Mouse (Mus musculus): ENCODE measurements around the gene Med27. TPM values are rescaled to one million over a fixed set of nuclear protein-coding genes. Genes with fewer than 3 reads are reported as not detected.

Med27 gene
- 10 to 100 TPM; 26.5 to 28.2 TPM for total RNA-seq (2021)
- long read RNA-seq, experiment 1, transcript Med27-201 (8 exons, 1,254 nt), result major isoform, 6 of 7 reads
- long read RNA-seq, experiment 1, partial matches to known transcripts, result 1 of 7 reads
- long read RNA-seq, experiment 1, other reads (novel, unspliced or antisense), result 0 of 7 reads
- long read RNA-seq, experiment 2, transcript Med27-201 (8 exons, 1,254 nt), result major isoform, 22 of 23 reads
- long read RNA-seq, experiment 2, partial matches to known transcripts, result 0 of 23 reads
- long read RNA-seq, experiment 2, other reads (novel, unspliced or antisense), result 1 of 23 reads

DNA sequence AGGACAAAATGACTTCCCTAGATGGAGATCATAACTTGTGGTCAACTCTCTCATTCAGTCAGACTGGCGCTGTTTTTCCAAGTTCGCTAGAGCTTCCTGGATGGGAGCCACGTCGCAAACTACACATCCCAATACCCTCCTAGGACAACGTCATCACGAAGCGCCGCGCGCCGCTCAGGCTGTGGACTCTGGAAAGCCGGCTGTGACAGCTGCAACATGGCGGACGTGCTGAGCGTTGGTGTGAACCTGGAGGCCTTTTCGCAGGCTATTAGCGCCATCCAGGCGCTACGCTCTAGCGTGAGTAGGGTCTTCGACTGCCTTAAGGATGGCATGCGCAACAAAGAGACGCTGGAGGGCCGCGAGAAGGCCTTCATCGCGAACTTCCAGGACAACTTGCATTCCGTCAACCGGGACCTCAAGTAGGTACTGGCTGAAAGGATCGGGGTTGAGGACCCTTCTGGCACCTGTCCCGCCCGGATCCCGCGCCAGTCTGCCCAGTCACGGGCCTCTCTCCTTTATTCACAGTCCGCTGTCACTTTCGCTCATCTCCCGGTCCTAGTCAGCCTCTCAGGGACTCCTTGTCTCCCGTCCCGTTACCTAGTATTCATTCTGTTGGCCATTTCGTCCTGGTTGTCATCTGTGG, at the start of gene Med27:
Med27 (plus strand) TSS at position 191 of the 643 bp plus-strand sequence.
- peak; percentile 94 to 95 for DNase-seq (ENCODE audit: low spot score in 2 of 2)

DNA sequence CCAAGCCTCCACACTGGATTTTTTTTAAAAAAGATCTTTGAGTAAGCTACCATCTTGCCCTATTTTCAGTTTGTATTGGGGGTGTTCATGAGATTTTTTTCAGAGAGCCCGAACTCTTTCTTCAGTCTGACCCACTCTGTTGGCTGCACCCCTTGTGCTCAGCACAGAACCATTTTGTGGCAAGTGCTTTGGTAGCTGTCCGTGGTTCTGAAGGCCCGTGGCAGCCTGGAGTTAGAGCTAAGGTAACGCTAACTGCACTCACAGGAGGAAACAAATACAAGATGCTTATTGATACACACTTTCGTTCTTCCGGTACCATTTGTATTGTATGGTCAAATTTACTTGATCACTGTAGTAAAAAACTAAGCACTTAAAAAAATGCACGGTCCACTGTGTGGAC, 36.7 kb upstream of the Med27 start:
- peak; percentile 18 to 23 for DNase-seq (ENCODE audit: low spot score in 2 of 2)

DNA sequence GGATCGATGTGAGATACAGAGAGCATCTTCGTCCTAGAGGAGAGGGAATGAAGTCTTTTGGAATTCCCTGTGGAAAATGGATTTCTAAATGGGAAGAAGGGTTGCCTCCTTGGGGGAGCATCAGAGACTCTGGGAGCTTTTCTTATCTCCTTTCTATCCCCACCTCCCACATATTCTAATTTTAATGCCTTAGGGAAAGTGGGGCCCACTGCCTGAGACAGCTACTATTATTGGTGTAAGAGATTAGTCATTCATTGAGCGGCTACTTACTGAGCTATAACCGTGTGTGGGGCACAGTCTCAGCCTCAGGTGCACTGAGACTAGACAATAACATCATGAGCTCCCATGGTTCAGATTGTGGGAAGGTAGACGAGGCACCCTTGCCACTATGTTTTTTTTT, 34.6 kb upstream of the Med27 start:
- no peak for DNase-seq (ENCODE audit: low spot score in 2 of 2)

DNA sequence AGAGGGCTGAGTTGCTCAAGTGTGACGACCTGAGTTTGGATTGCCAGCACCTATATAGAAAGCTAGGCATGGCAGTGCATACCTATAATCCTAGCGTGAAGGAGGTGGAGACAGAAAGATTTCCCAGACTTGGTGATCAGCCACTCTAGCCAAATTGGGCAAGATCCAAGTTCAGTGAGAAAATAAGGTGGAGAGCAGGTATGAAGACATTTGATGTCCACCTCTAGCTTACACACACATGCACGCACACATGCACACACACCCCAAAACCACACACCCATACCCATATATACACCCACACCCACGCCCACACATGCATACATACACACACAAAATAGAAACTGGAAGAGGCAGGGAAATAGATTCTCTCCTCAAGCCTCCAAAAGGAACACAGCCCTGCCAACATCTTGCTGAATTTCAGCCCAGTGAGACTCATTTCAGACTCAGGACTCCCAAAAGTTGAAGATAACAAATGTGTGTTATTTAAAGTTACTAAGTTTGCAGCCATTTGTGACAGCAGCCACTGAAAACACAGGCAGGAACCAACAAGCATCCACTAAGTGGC, 28.6 kb upstream of the Med27 start:
- DNase-seq (ENCODE audit: low spot score in 2 of 2), result no peak

GRCm38 (mm10) chr2:29318596-29318995, 28.0 kb upstream of the Med27 start:
- peak in 1 of 2 experiments; percentile 8 for DNase-seq (ENCODE audit: low spot score in 2 of 2)

- no peak for DNase-seq (ENCODE audit: low spot score in 2 of 2)
These were observed 26.3 kb upstream of the Med27 start for GRCm38 (mm10) chr2:29320229-29320751.

DNA sequence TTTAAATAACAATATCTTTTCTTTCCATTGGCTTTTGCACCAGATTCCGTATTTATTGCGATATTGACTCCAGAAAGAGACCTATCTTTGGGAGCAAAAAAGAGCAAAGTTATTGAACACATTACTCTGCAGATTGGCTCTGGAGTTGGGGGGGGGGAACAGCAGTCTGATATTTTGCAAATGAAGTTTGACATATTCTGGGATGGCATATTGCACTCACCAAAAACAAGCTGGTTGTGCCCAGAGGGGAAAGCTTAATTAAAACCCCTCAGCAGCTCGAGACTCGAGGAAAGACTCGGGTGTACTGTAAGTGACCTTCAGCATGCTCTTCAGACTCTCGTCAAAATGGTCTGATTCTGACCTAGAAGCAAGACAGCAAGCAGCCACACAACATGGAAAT, 25.8 kb upstream of the Med27 start:
- DNase-seq (ENCODE audit: low spot score in 2 of 2), result no peak

DNA sequence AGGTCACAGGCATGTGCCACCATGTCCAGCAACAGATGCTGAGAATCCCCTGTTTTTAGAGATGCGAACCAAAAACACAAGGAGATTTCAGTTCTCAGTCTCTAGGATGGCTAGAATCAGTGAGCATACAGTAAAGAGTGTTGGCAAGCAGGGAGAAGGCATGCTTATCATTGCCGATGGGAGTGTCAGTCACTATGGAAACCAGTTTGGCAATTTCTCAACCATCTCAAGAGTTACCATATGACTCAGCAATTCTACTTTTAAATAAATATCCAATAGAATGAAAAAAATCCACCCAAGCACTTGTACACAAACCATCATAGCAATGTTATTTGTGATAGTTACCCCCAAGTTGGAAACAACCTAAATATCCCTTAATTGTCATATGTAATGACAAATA, 22.2 kb upstream of the Med27 start:
- DNase-seq (ENCODE audit: low spot score in 2 of 2), result no peak

DNA sequence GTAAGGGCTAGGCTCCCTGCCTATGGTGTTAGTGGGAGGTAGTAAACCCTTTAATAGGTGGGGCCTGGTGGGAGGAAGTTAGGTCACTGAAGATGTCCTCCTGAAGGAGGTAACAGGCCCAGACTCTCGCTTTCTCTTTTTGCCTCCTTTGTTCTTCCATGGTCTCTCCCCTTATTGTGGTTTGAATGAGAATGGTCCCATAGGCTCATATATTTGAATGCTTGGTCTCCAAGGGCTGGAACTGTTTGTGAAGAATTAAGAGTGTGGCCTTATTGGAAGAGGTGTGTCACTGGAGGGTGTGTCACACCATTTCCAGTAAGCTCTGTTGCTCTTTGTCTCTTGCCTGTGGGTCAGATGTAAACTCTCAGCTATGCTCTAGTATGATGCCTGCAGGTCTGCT, 16.1 kb upstream of the Med27 start:
- DNase-seq (ENCODE audit: low spot score in 2 of 2), result no peak

- no peak for DNase-seq (ENCODE audit: low spot score in 2 of 2)
These were observed 8.2 kb upstream of the Med27 start for GRCm38 (mm10) chr2:29338396-29338795.

DNA sequence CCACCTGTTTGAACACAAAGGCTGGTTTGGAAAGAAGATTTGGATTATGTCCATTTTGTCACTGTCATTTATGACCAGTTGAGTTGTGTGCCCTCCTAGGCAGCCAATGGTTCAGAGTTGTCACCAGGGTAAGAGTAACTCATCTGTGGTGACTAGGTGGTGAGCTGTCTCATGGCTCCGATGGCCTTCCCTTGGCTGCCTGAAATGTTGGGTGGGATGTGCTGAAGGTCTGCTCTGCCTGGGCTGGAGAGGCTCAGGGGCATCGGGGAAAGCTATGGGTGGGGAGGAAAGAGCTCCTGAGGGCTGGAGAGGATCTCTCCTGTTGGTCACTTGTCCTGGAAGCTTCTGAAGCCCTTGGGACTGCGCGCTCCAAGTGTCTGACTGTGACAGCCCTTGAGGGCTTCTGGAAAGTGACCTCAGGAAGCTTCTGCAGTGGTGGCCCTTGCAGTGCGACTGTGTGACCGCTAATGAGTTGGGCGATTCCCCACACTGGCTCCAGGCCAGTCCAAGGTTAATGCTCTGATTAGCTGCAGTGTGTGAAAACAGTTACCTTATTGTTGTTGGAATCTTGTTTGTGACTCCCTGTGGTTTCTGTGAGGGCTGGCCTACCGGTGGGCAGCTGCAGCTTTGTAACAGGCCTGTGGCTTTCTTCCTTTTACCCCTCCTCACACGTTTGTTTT, 12.2 kb downstream of the Med27 start:
- DNase-seq (ENCODE audit: low spot score in 2 of 2), result no peak

- peak in 1 of 2 experiments; percentile 14 for DNase-seq (ENCODE audit: low spot score in 2 of 2)
These were observed 14.3 kb downstream of the Med27 start for GRCm38 (mm10) chr2:29360956-29361355.

DNA sequence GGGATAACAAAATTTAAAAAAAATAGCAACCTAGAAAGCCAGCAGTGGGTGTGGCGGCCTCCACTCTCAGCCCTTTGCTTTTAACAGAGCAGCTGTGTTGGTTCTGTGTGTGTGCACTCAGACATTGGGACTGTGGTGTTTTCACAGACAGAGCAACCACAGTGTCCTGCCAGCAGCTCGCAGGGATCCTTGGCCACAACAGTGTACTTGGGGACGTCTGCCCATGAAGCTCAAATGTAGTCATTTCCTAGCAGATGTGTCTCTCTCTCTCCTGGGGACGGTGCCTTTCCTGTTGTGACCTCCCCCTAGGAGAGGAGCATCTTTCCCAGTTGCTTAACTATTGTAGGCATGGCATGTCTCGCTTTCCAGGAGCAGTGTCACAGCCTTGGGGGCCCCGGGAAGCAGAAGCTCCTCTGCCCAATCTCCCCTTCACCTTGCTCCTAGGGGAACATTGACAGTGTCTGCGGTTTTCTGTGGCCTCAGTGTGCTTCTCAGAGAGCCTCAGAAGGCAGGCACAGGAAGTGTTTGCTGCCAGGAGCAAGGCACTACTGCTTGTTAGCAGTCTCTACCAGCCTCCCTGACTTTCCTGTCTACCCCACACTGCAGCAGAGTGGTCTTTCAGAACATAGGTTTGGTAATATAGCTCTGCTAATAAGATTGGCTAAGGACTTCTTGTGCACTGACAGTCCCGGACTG, 18.5 kb downstream of the Med27 start:
- DNase-seq (ENCODE audit: low spot score in 2 of 2), result no peak

- no peak for DNase-seq (ENCODE audit: low spot score in 2 of 2)
These were observed 22.1 kb downstream of the Med27 start for GRCm38 (mm10) chr2:29368730-29369129.

- no peak for DNase-seq (ENCODE audit: low spot score in 2 of 2)
These were observed 25.6 kb downstream of the Med27 start for GRCm38 (mm10) chr2:29372176-29372575.

GRCm38 (mm10) chr2:29381683-29382082, 35.1 kb downstream of the Med27 start:
- no peak for DNase-seq (ENCODE audit: low spot score in 2 of 2)

- DNase-seq (ENCODE audit: low spot score in 2 of 2), result no peak
These were observed 36.0 kb downstream of the Med27 start for GRCm38 (mm10) chr2:29382583-29382982.

DNA sequence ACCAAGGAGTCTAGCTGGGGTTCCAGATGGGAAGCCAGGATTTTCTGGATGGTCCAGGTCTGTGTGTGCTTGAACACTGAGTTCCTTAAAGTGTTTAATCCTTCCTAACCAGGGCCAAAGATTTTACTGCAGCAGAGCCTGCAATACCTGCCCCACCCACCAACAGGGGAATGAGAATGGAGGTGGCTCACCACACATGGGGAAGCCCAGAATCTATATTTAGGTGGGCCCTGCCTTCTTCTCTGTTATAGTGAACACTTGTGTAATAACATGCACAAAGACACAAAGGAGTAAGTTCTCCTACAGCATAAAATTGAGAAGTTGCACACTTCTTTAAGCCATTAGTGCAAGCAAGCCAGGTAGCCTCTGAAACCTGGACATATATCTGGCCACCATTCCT, 36.5 kb downstream of the Med27 start:
- no peak for DNase-seq (ENCODE audit: low spot score in 2 of 2)

GRCm38 (mm10) chr2:29385405-29385804, 38.8 kb downstream of the Med27 start:
- no peak for DNase-seq (ENCODE audit: low spot score in 2 of 2)

- no peak for DNase-seq (ENCODE audit: low spot score in 2 of 2)
These were observed 40.6 kb downstream of the Med27 start for GRCm38 (mm10) chr2:29387268-29387667.

GRCm38 (mm10) chr2:29388937-29389336, 42.3 kb downstream of the Med27 start:
- no peak for DNase-seq (ENCODE audit: low spot score in 2 of 2)

Data from adrenal gland, adult 18-20 months (tissue).